Mouse (Mus musculus) embryonic fibroblast, embryonic 13.5 days (primary cell): ENCODE results near the gene Cflar. TPM values are rescaled to one million over a fixed set of nuclear protein-coding genes. Genes with fewer than 3 reads are reported as not detected.
A peak's percentile ranks its signal among the peaks of the same experiment; 100 is the strongest.

Experiments
- H3K27ac ChIP-seq: 2 replicates; pipeline ENCODE4 v1.5.1; 2012; ENCODE audit warnings: low read length, control low read depth, inconsistent platforms; ENCODE audit not compliant: insufficient read depth
- H3K4me1 ChIP-seq: 2 replicates; pipeline ENCODE4 v1.6.1; 2011; ENCODE audit warnings: low read length; ENCODE audit not compliant: control insufficient read depth, insufficient read depth
- H3K4me3 ChIP-seq: 2 replicates; pipeline ENCODE4 v1.5.1; 2011; ENCODE audit warnings: mild to moderate bottlenecking, control low read depth, low read length; ENCODE audit not compliant: insufficient read depth
- CTCF ChIP-seq: IDR thresholded peaks from 2 replicates; pipeline ENCODE4 v1.5.1; 2011; ENCODE audit warnings: mild to moderate bottlenecking, control low read depth, low read length, moderate library complexity, borderline replicate concordance; ENCODE audit not compliant: insufficient read depth
- POLR2A ChIP-seq: IDR thresholded peaks from 2 replicates; pipeline ENCODE4 v1.6.1; 2011; ENCODE audit warnings: low read depth, mild to moderate bottlenecking, control low read depth, low read length, moderate library complexity
- polyA plus RNA-seq: library from polyadenylated mRNA; stranded (reverse); fragments of >200 nt; gene quantifications from 2 replicates; pipeline ENCODE4 v1.2.4, GENCODE M21; 2011; ENCODE audit warnings: low read depth; ENCODE audit not compliant: missing spikeins, insufficient read length

Gene Cflar
- polyA plus RNA-seq, 1 experiment = 51.2 TPM

GRCm38 (mm10) chr1:58722115-58722938 is 11.0 kb downstream of the Cflar start:
- H3K27ac ChIP-seq = no peak overlapping the region; the same call in 1 of the 2 replicates
- peaks cover 8% of the 10 kb centered on the region for H3K4me1 ChIP-seq
- no peak overlapping the region for H3K4me3 ChIP-seq
- no peak for TF ChIP-seq CTCF
- no peak for TF ChIP-seq POLR2A

GRCm38 (mm10) chr1:58723062-58723808 is 11.9 kb downstream of the Cflar start:
- Histone ChIP-seq H3K27ac (no peak overlapping the region; the same call in 1 of the 2 replicates), H3K4me3 (no peak overlapping the region), H3K4me1 (peaks cover 13% of the 10 kb centered on the region)
- no peak for TF ChIP-seq CTCF
- no peak for TF ChIP-seq POLR2A

GRCm38 (mm10) chr1:58723809-58724405 is 12.6 kb downstream of the Cflar start:
- Histone ChIP-seq H3K27ac (peak overlapping the region; percentile 67), H3K4me1 (peaks cover 13% of the 10 kb centered on the region), H3K4me3 (no peak overlapping the region)
- TF ChIP-seq POLR2A (no peak), CTCF (no peak)

- H3K27ac ChIP-seq = no peak overlapping the region
- TF ChIP-seq POLR2A (no peak), CTCF (no peak)
These were observed 13.2 kb downstream of the Cflar start for GRCm38 (mm10) chr1:58724533-58724932.

GRCm38 (mm10) chr1:58725095-58725494 is 13.8 kb downstream of the Cflar start:
- Histone ChIP-seq H3K4me1 (peaks cover 20% of the 10 kb centered on the region), H3K4me3 (no peak overlapping the region), H3K27ac (no peak overlapping the region)
- no peak for TF ChIP-seq POLR2A
- TF ChIP-seq CTCF = no peak

More at GRCm38 (mm10) chr1:58724533-58724932, 13.2 kb downstream of the Cflar start:
- Histone ChIP-seq H3K4me1 (peaks cover 19% of the 10 kb centered on the region), H3K4me3 (no peak overlapping the region)

DNA sequence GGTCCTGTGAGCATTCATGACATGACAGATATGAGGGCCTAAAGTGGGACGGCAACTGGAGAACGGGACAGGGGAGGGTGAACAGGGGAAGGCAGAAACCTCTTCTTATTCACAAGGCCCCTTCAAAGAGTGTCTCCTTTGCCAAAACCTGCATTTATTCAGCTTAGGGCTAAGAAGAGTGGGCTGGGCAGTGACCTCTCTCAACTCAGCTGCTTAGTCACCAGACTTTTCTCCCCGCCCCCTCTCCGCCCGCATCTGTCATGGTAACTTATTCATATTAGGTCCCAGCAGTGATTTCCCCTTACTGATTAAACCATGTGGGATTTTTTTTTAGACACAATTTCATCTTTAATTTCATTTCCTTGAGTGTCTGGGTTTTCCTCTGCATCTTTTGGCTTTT is 14.5 kb downstream of the Cflar start:
- peak overlapping the region; percentile 68 for H3K27ac ChIP-seq
- H3K4me3 ChIP-seq = no peak overlapping the region
- H3K4me1 ChIP-seq = peaks cover 20% of the 10 kb centered on the region
- TF ChIP-seq POLR2A (no peak), CTCF (no peak)

GRCm38 (mm10) chr1:58727019-58727746 is 15.9 kb downstream of the Cflar start:
- TF ChIP-seq CTCF = no peak
- Histone ChIP-seq H3K4me1 (peaks cover 18% of the 10 kb centered on the region), H3K27ac (peak overlapping the region; percentile 98), H3K4me3 (peak overlapping the region; percentile 26)

- H3K27ac ChIP-seq = peak overlapping the region; percentile 98
- peak overlapping the region; percentile 26 for H3K4me3 ChIP-seq
- peaks cover 18% of the 10 kb centered on the region for H3K4me1 ChIP-seq
- no peak for TF ChIP-seq CTCF
- no peak for TF ChIP-seq POLR2A
These were observed 16.7 kb downstream of the Cflar start for GRCm38 (mm10) chr1:58727747-58728589.

DNA sequence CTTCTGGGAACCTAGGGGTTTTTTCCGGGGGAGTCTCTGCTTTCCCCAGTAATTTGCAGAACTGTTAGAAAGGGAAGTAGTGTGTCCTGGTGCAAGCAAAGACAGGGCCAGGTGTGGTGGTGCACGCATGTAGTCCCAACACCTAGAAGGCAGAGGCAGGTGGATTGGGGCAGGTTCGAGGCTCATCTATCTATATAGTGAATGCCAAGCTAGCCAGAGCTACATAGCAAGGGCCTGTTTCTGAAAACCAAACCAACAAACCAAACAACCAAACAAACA is 17.2 kb downstream of the Cflar start:
- Histone ChIP-seq H3K4me1 (peaks cover 18% of the 10 kb centered on the region), H3K4me3 (no peak overlapping the region), H3K27ac (no peak overlapping the region; the same call in 1 of the 2 replicates)
- no peak for TF ChIP-seq CTCF
- TF ChIP-seq POLR2A = no peak
